Mouse (Mus musculus) left cerebral cortex, adult 6 months (tissue): ENCODE results near the gene Gm7271. TPM values are rescaled to one million over a fixed set of nuclear protein-coding genes. Genes with fewer than 3 reads are reported as not detected.

Experiments
- long read RNA-seq, 2 experiments: library from polyadenylated mRNA; unstranded; transcript quantifications; one replicate each; pipeline ENCODE4 v2.0.0; 2019 to 2020
- polyA plus RNA-seq: library from polyadenylated mRNA; unstranded; fragments of <200 nt; fragmentation: Nextera tagmentation; gene quantifications from 2 replicates; pipeline ENCODE4 v1.2.3, GENCODE M21; 2021

Gene Gm7271
- polyA plus RNA-seq, result 0.54 TPM in 1 of 2 replicates, not detected in the other
- long read RNA-seq, experiment 1, partial matches to known transcripts, result 0 of 1 reads
- long read RNA-seq, experiment 1, other reads (novel, unspliced or antisense), result 0 of 1 reads
- long read RNA-seq, experiment 2, result 0 reads

DNA sequence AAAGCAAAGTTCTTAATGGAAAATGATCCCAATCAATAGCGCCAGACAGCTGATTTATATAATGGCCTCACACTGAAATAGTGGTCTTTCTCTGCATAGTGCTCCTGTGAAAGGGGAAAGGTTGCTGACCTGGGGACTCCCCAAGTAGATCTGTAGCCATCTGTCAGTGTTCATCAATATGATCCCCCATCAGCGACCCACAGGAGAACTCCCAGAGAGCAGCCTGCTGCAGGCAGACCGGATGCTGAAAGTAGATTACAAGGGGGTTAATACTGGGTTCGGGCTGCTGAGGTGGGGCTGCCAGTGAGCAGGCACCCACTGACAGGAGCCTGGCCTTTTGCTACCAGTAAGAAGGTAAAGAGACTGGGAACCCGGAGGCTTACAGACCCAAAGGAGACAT, at the start of gene Gm7271:
Gene Gm7271, plus strand, starts transcription at position 230 of the 400 bp plus-strand sequence.

DNA sequence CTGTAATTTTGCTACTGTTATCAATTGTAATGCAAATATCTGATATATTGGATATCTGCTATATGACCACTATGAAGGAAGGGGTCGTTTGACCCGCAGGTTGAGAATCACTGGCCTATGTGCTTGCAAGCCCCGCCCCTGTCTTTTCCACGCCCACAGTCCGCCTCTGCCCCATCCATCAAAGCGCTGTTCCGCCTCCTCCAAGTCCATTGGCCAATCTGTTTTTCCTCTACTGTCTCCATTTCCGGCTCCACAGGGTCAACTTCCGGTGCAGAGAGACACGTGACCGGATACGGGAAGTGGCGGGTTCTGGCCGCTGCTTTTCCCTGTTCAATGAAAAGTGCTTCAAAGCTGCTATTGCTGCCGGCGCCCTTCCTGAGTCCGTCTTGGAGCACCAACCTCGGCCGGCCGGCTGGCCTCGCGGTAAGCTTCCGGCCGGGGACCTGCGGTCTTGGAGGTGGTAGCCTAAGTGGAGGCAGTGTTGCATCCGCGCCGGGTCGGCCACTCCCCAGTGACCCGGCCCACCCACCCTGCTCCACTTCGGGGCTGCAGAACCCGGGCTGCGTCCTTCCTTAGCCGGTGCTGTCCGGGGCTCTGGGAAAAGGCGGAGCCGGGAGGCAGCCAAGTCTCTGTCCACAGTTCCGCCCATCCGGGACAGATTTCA, 45.3 kb downstream of the Gm7271 start, which contains the start of gene Exoc1:
Gene Exoc1, plus strand, starts transcription at position 272 of the 664 bp plus-strand sequence.

Other genes with a start within 250 kb of the Gm7271 start
- gene Clock, start 179.2 kb upstream of the Gm7271 start, polyA plus RNA-seq, result 9.7 and 10.0 TPM in 2 replicates
- gene Pdcl2, start 152.9 kb upstream of the Gm7271 start, polyA plus RNA-seq, result not detected in 2 replicates
- gene Nmu, start 120.3 kb upstream of the Gm7271 start, polyA plus RNA-seq, result not detected in 2 replicates
- gene Exoc1, start 45.3 kb downstream of the Gm7271 start, polyA plus RNA-seq, result 19.9 and 27.4 TPM in 2 replicates
- gene Cep135, start 104.7 kb downstream of the Gm7271 start, polyA plus RNA-seq, result 1.0 and 1.2 TPM in 2 replicates
- 11.8 and 17.8 TPM in 2 replicates for gene C530008M17Rik, start 172.5 kb downstream of the Gm7271 start, polyA plus RNA-seq